Mouse (Mus musculus): Measurements from ENCODE around the gene Lsm14b.

- no peak for TF ChIP-seq CTCF (IDR thresholded peaks at IDR 0.05; ENCODE audit: low read depth)
- TF ChIP-seq EP300 (IDR thresholded peaks at IDR 0.05; ENCODE audit: low read depth): no peak
Measured at GRCm38 (mm10) chr2:180005656-180006351, 19.0 kb upstream of the Lsm14b start.

Data from liver, postnatal 0 days (tissue).